Mouse (Mus musculus) brain, embryonic 14.5 days (tissue): Measurements from ENCODE around the gene Lefty2.

Experiments
- CTCF ChIP-seq: fragments of 200-500 bp; IDR thresholded peaks from 2 replicates; pipeline ENCODE4 v1.5.1; 2012; ENCODE audit warnings: inconsistent platforms, mild to moderate bottlenecking, moderate library complexity, borderline replicate concordance; ENCODE audit not compliant: insufficient read depth, insufficient read length; ENCODE audit errors: extremely low read depth
- POLR2A ChIP-seq: fragments of 200-500 bp; IDR thresholded peaks from 2 replicates; pipeline ENCODE4 v1.6.1; 2012; ENCODE audit warnings: mild to moderate bottlenecking, inconsistent platforms, borderline replicate concordance; ENCODE audit not compliant: poor library complexity, insufficient read depth, insufficient read length, severe bottlenecking; ENCODE audit errors: extremely low read depth

DNA sequence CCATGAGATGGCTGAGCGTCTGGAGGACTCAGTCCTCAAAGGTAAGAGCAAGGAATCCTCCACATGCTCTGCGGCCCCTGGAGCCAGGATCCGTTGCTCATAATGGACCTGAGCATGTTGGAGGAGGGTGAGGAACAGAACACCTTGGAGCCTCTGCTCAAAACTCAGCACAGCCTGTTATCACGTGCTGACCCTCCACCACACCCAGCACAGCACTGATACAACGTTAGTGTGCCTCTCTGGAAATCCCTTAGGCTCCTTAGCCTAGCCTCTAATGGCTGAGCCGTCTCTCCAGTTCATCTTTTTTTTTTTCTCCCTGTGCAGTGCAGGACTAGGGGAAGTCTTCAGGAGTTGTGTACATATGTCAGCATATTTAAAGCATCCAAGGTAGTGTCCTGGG, 32.9 kb upstream of the Lefty2 start:
- TF ChIP-seq CTCF (no peak), POLR2A (no peak)
